Mouse (Mus musculus) olfactory bulb, adult 2 months (tissue): ENCODE measurements around the gene Fgfr2.

Source experiments
- CTCF ChIP-seq: fragments of 200-500 bp; IDR thresholded peaks from 2 replicates; pipeline ENCODE4 v1.5.1; 2012; ENCODE audit warnings: low read depth, mild to moderate bottlenecking, low read length, moderate library complexity; ENCODE audit not compliant: insufficient read depth
- POLR2A ChIP-seq: fragments of 200-500 bp; IDR thresholded peaks from 2 replicates; pipeline ENCODE4 v1.6.1; 2012; ENCODE audit warnings: mild to moderate bottlenecking, low read depth, low read length, moderate library complexity; ENCODE audit not compliant: insufficient read depth

GRCm38 (mm10) chr7:132447558-132447957, 675.6 kb downstream of the Fgfr2 start:
- no peak for TF ChIP-seq POLR2A
- TF ChIP-seq CTCF, result no peak
